Mouse (Mus musculus): ENCODE measurements around the gene Zfp655.

GRCm38 (mm10) chr5:145190373-145190772, 41.1 kb upstream of the Zfp655 start:
- TF ChIP-seq EP300 (IDR thresholded peaks at IDR 0.05; ENCODE audit: insufficient read depth, low read depth, low read length) (no peak), POLR2A (IDR thresholded peaks at IDR 0.05; ENCODE audit: insufficient read depth, low read length) (no peak), CTCF (IDR thresholded peaks at IDR 0.05; ENCODE audit: low read depth, low read length) (no peak)

All from ES-Bruce4 (cell line).